Mouse (Mus musculus): ENCODE measurements around the gene Hsp90ab1. TPM values are rescaled to one million over a fixed set of nuclear protein-coding genes. Genes with fewer than 3 reads are reported as not detected.
A peak's percentile ranks its signal among the peaks of the same experiment; 100 is the strongest.

The Hsp90ab1 gene
- polyA plus RNA-seq, 1 experiment: 194 TPM

GRCm38 (mm10) chr17:45581567-45581983 lies 8.5 kb upstream of the Hsp90ab1 start:
- DNase-seq (ENCODE audit: low read depth in 1 of 2, low spot score in 2 of 2): peak; percentile 58 to 68
- H3K36me3 ChIP-seq (ENCODE audit: control insufficient read depth, insufficient read depth, low read length): no peaks in the 10 kb centered on the region

GRCm38 (mm10) chr17:45580958-45581477 lies 7.9 kb upstream of the Hsp90ab1 start:
- no peak for DNase-seq (ENCODE audit: low read depth in 1 of 2, low spot score in 2 of 2)
- 58% methylated on average over 12 of the region's 12 CpGs for WGBS

More at GRCm38 (mm10) chr17:45581567-45581983, 8.5 kb upstream of the Hsp90ab1 start:
- WGBS: 2% methylated on average over 2 of the region's 2 CpGs
- no peak for TF ChIP-seq POLR2A (IDR thresholded peaks at IDR 0.05; ENCODE audit: low read depth, low read length)
- peak; percentile 56; the same call in 1 of the 2 replicates for TF ChIP-seq CTCF (IDR thresholded peaks at IDR 0.05; ENCODE audit: extremely low read depth, insufficient read depth, insufficient read length, insufficient replicate concordance)
- Histone ChIP-seq H3K4me3 (ENCODE audit: extremely low read depth, insufficient read depth, insufficient read length) (no peak overlapping the region), H3K27ac (ENCODE audit: insufficient read depth, low read length) (peak overlapping the region; percentile 21; the same call in 1 of the 2 replicates), H3K27me3 (ENCODE audit: control insufficient read depth, insufficient read depth, low read length) (no peaks in the 10 kb centered on the region), H3K4me1 (ENCODE audit: control insufficient read depth, insufficient read depth, insufficient read length) (peaks cover 3% of the 10 kb centered on the region; the same call in 1 of the 2 replicates)

DNA sequence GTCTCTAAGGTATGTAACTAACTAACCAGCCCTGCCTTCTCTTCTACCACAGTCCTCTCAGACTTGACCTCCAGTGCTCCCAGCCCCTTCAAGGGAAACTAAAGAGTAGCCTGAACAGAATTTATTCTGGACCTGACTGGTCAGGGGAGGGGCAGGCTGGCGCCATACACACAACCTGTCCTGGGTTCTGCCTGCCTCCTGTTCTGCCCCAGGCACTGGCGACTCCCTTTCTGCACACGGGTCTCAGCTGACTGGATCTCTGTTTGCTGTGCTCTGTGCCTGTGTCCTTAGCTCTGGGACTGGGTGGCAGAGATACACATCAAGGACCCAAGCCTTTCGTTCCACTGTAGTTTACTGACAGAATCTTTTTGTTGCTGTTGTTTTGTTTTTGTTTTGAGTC lies 6.5 kb upstream of the Hsp90ab1 start:
- 90% methylated on average over 4 of the region's 4 CpGs for WGBS
- H3K4me3 ChIP-seq (ENCODE audit: extremely low read depth, insufficient read depth, insufficient read length): no peak overlapping the region
- H3K36me3 ChIP-seq (ENCODE audit: control insufficient read depth, insufficient read depth, low read length): no peaks in the 10 kb centered on the region
- H3K27ac ChIP-seq (ENCODE audit: insufficient read depth, low read length): no peak overlapping the region
- DNase-seq (ENCODE audit: low read depth in 1 of 2, low spot score in 2 of 2): no peak
- H3K4me1 ChIP-seq (ENCODE audit: control insufficient read depth, insufficient read depth, insufficient read length): peaks cover 7% of the 10 kb centered on the region; the same call in 1 of the 2 replicates
- TF ChIP-seq POLR2A (IDR thresholded peaks at IDR 0.05; ENCODE audit: low read depth, low read length) (no peak), CTCF (IDR thresholded peaks at IDR 0.05; ENCODE audit: extremely low read depth, insufficient read depth, insufficient read length, insufficient replicate concordance) (no peak)
- no peaks in the 10 kb centered on the region for H3K27me3 ChIP-seq (ENCODE audit: control insufficient read depth, insufficient read depth, low read length)

More at GRCm38 (mm10) chr17:45580958-45581477, 7.9 kb upstream of the Hsp90ab1 start:
- Histone ChIP-seq H3K27me3 (ENCODE audit: control insufficient read depth, insufficient read depth, low read length) (no peaks in the 10 kb centered on the region), H3K27ac (ENCODE audit: insufficient read depth, low read length) (no peak overlapping the region), H3K4me1 (ENCODE audit: control insufficient read depth, insufficient read depth, insufficient read length) (peaks cover 3% of the 10 kb centered on the region; the same call in 1 of the 2 replicates), H3K36me3 (ENCODE audit: control insufficient read depth, insufficient read depth, low read length) (no peaks in the 10 kb centered on the region), H3K4me3 (ENCODE audit: extremely low read depth, insufficient read depth, insufficient read length) (no peak overlapping the region)
- no peak for TF ChIP-seq POLR2A (IDR thresholded peaks at IDR 0.05; ENCODE audit: low read depth, low read length)
- no peak for TF ChIP-seq CTCF (IDR thresholded peaks at IDR 0.05; ENCODE audit: extremely low read depth, insufficient read depth, insufficient read length, insufficient replicate concordance)

DNA sequence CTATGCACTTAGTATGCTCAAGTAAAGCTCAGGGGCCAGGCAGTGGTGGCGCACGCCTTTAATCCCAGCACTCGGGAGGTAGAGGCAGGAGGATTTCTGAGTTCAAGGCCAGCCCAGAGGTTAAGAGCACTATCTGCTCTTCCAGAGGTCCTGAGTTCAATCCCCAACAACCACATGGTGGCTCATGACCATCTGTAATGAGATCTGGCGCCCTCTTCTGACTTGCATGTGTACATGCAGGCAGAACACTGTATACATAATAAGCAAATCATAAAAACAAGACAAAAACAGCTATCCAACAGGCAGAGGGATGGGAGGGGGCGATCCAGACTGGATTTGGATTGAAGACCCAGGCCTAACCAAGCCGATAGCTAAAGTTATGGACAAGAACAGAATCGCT lies 5.8 kb upstream of the Hsp90ab1 start:
- peaks cover 6% of the 10 kb centered on the region; the same call in 1 of the 2 replicates for H3K4me1 ChIP-seq (ENCODE audit: control insufficient read depth, insufficient read depth, insufficient read length)
- H3K36me3 ChIP-seq (ENCODE audit: control insufficient read depth, insufficient read depth, low read length): no peaks in the 10 kb centered on the region
- H3K4me3 ChIP-seq (ENCODE audit: extremely low read depth, insufficient read depth, insufficient read length): no peak overlapping the region
- no peak for DNase-seq (ENCODE audit: low read depth in 1 of 2, low spot score in 2 of 2)
- TF ChIP-seq CTCF (IDR thresholded peaks at IDR 0.05; ENCODE audit: extremely low read depth, insufficient read depth, insufficient read length, insufficient replicate concordance): no peak
- no peak for TF ChIP-seq POLR2A (IDR thresholded peaks at IDR 0.05; ENCODE audit: low read depth, low read length)
- 79% methylated on average over 7 of the region's 7 CpGs for WGBS
- H3K27ac ChIP-seq (ENCODE audit: insufficient read depth, low read length): no peak overlapping the region
- no peaks in the 10 kb centered on the region for H3K27me3 ChIP-seq (ENCODE audit: control insufficient read depth, insufficient read depth, low read length)

GRCm38 (mm10) chr17:45578242-45578641 lies 5.2 kb upstream of the Hsp90ab1 start:
- TF ChIP-seq POLR2A (IDR thresholded peaks at IDR 0.05; ENCODE audit: low read depth, low read length) (no peak), CTCF (IDR thresholded peaks at IDR 0.05; ENCODE audit: extremely low read depth, insufficient read depth, insufficient read length, insufficient replicate concordance) (no peak)
- no peak overlapping the region for H3K27ac ChIP-seq (ENCODE audit: insufficient read depth, low read length)

GRCm38 (mm10) chr17:45575123-45575897 lies 2.2 kb upstream of the Hsp90ab1 start:
- no peak for DNase-seq (ENCODE audit: low read depth in 1 of 2, low spot score in 2 of 2)
- Histone ChIP-seq H3K27ac (ENCODE audit: insufficient read depth, low read length) (no peak overlapping the region), H3K36me3 (ENCODE audit: control insufficient read depth, insufficient read depth, low read length) (peaks cover 11% of the 10 kb centered on the region), H3K4me3 (ENCODE audit: extremely low read depth, insufficient read depth, insufficient read length) (no peak overlapping the region), H3K4me1 (ENCODE audit: control insufficient read depth, insufficient read depth, insufficient read length) (peaks cover 8% of the 10 kb centered on the region; the same call in 1 of the 2 replicates), H3K27me3 (ENCODE audit: control insufficient read depth, insufficient read depth, low read length) (no peaks in the 10 kb centered on the region)
- TF ChIP-seq POLR2A (IDR thresholded peaks at IDR 0.05; ENCODE audit: low read depth, low read length) (no peak), CTCF (IDR thresholded peaks at IDR 0.05; ENCODE audit: extremely low read depth, insufficient read depth, insufficient read length, insufficient replicate concordance) (no peak)
- WGBS: 91% methylated on average over 8 of the region's 8 CpGs

More at GRCm38 (mm10) chr17:45578242-45578641, 5.2 kb upstream of the Hsp90ab1 start:
- Histone ChIP-seq H3K4me3 (ENCODE audit: extremely low read depth, insufficient read depth, insufficient read length) (no peak overlapping the region), H3K36me3 (ENCODE audit: control insufficient read depth, insufficient read depth, low read length) (no peaks in the 10 kb centered on the region), H3K27me3 (ENCODE audit: control insufficient read depth, insufficient read depth, low read length) (no peaks in the 10 kb centered on the region), H3K4me1 (ENCODE audit: control insufficient read depth, insufficient read depth, insufficient read length) (peaks cover 6% of the 10 kb centered on the region; the same call in 1 of the 2 replicates)
- WGBS: 59% methylated on average over 5 of the region's 5 CpGs
- DNase-seq (ENCODE audit: low read depth in 1 of 2, low spot score in 2 of 2): no peak

Measured in spleen, adult 2 months (tissue).